Comparison of ENCODE assay signal across 16 mouse cellular contexts in the genomic region with DNA sequence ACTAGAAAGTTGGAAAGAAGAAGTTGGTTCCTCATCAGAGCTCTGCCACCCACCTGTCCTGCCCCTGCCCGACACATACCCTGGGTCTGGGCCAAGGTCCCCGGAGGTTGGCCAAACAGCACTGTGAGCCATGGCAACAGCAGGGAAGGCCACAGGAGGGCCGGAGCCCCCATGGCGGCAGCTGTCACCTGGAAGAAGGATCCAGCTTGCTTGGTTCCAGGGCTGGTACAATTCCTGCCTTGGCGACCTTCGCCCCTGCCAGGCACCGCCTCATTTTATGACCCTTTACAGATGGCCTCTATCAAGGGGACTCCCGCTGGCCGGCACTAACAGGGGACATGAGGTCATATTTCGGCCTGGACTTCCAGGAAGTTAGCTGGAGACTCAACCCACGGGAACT. TPM values are rescaled to one million over a fixed set of nuclear protein-coding genes. Genes with fewer than 3 reads are reported as not detected.
A peak's percentile ranks its signal among the peaks of the same experiment; 100 is the strongest.
DNase-seq lines count a peak whose midpoint lies in the region; ATAC-seq and TF ChIP-seq lines count a peak whose summit lies in the region.
"Had no signal": no experiment of that assay in that cellular context is flagged by ENCODE, and none has a peak within 500 bp of the region (broad histone marks: within the 10 kb centered on the region; RNA-seq: fewer than 3 reads in every experiment).

A gene (minus strand): TSS at position 241 of the 400 bp plus-strand sequence.

- peak; percentile 19; the same call in 1 of the 2 replicates for ATAC-seq in liver, postnatal 0 days
- no peak for ATAC-seq in liver, embryonic 11.5 days (replicated peaks; ENCODE audit: low FRiP score)
- ATAC-seq in granulocyte monocyte progenitor cell, adult 5-6 weeks (replicated peaks; ENCODE audit: poor library complexity, severe bottlenecking): no peak

- TF ChIP-seq CTCF in liver, postnatal 0 days (IDR thresholded peaks at IDR 0.05; ENCODE audit: low read depth): no peak

- no peak within 1 kb of the TSS for H3K27ac ChIP-seq in liver, postnatal 0 days (ENCODE audit: low read depth)
- no peak within 1 kb of the TSS for H3K27ac ChIP-seq in liver, embryonic 11.5 days (ENCODE audit: low read depth, low read length)
- H3K27ac ChIP-seq: heart, adult 2 months; layer of hippocampus, adult 2 months had no signal

- H3K27me3 ChIP-seq in liver, postnatal 0 days (ENCODE audit: insufficient read depth, low read length): peaks cover 20% of the 10 kb centered on the region
- H3K27me3 ChIP-seq in liver, embryonic 11.5 days (replicated peaks; ENCODE audit: control insufficient read depth, insufficient read depth, low read length): peaks cover 20% of the 10 kb centered on the region

- H3K9me3 ChIP-seq in liver, postnatal 0 days (ENCODE audit: low read length): no peaks in the 10 kb centered on the region
- H3K9me3 ChIP-seq in liver, embryonic 11.5 days (ENCODE audit: control insufficient read depth, low read length): no peaks in the 10 kb centered on the region
- H3K9me3 ChIP-seq: megakaryocyte, embryonic 14.5 days had no signal

- H3K4me1 ChIP-seq in liver, postnatal 0 days (ENCODE audit: insufficient read depth): peaks cover 8% of the 10 kb centered on the region; the same call in 1 of the 2 replicates
- peaks cover 14% of the 10 kb centered on the region for H3K4me1 ChIP-seq in liver, embryonic 11.5 days (replicated peaks; ENCODE audit: control insufficient read depth, insufficient read depth, low read length)

- no peak for DNase-seq in liver, postnatal 0 days
- no peak for DNase-seq in liver, embryonic 11.5 days (ENCODE audit: low spot score)
- peak; percentile 87 for DNase-seq in kidney, adult 11 months
- peak; percentile 85 to 87 for DNase-seq in kidney, postnatal 36 days
- DNase-seq in MN1 (ENCODE audit: low spot score): no peak
- no peak for DNase-seq in testis, postnatal 10 days (ENCODE audit: low spot score)
- DNase-seq: heart, adult 2 months; left cerebral cortex, postnatal 4 days; lung, adult 2 months; thymus, postnatal 4 days had no signal

- no peak within 1 kb of the TSS for H3K9ac ChIP-seq in liver, postnatal 0 days (replicated peaks)
- no peak within 1 kb of the TSS for H3K9ac ChIP-seq in liver, embryonic 11.5 days (ENCODE audit: low read depth, low read length)

- no peak for TF ChIP-seq EP300 in liver, postnatal 0 days (IDR thresholded peaks at IDR 0.05; ENCODE audit: low read depth)

- H3K4me2 ChIP-seq in liver, postnatal 0 days (ENCODE audit: low read depth, low read length): no peak within 1 kb of the TSS
- H3K4me2 ChIP-seq in liver, embryonic 11.5 days: no peak within 1 kb of the TSS

- H3K36me3 ChIP-seq in liver, postnatal 0 days (replicated peaks; ENCODE audit: insufficient read depth, low read length): no peaks in the 10 kb centered on the region
- H3K36me3 ChIP-seq in liver, embryonic 11.5 days (ENCODE audit: control insufficient read depth, insufficient read depth, low read length): no peaks in the 10 kb centered on the region

- WGBS in liver, postnatal 0 days (ENCODE audit: insufficient replicate concordance): 74% methylated on average over 11 of the region's 11 CpGs
- 69% methylated on average over 11 of the region's 11 CpGs for WGBS in liver, embryonic 11.5 days

- H3K4me3 ChIP-seq in liver, postnatal 0 days (ENCODE audit: low read depth, low read length): no peak within 1 kb of the TSS
- no peak within 1 kb of the TSS for H3K4me3 ChIP-seq in liver, embryonic 11.5 days (ENCODE audit: low read depth, low read length)
- H3K4me3 ChIP-seq: erythroblast, embryonic 14.5 days; heart, adult 2 months; layer of hippocampus, adult 2 months; megakaryocyte, embryonic 14.5 days had no signal

RNA-seq across cellular contexts. Expression of the gene that starts here (rescaled TPM):
- polyA plus RNA-seq in liver, postnatal 0 days (2015; fragmentation: Nextera tagmentation; extraction: Ambion mirVana): 1.1 and 1.3 TPM in 2 replicates
- 0.44 and 0.53 TPM in 2 replicates for polyA plus RNA-seq in liver, embryonic 11.5 days (2014; fragmentation: Nextera tagmentation; extraction: Ambion mirVana)
- not detected in 2 replicates for total RNA-seq in granulocyte monocyte progenitor cell, adult 5-6 weeks (2014; fragmentation: Nextera tagmentation)
- total RNA-seq in granulocyte monocyte progenitor cell, adult 5-6 weeks (2017): not detected in 2 replicates
- total RNA-seq: heart, adult 2 months; hematopoietic stem cell, adult 5-6 weeks; layer of hippocampus, adult 2 months; left cerebral cortex, postnatal 4 days had no signal
- polyA plus RNA-seq: cortical plate, adult 2 months; erythroblast, embryonic 14.5 days; heart, adult 2 months had no signal

Comparison
In these comparisons a context has a peak if more than half of its experiments do, and no peak if none do; other contexts are left out.
1. DNase-seq: peak in kidney, adult 11 months (single experiment) and kidney, postnatal 36 days (2 of 2); none in liver, postnatal 0 days (single experiment), liver, embryonic 11.5 days (single experiment), MN1 (single experiment) and testis, postnatal 10 days (single experiment).